Mouse (Mus musculus) spleen, adult 18-20 months (tissue): ENCODE measurements around the gene Acot13.
"Not testable (repeated sequence)": the region's sequence is repeated elsewhere in the genome, so short reads cannot be mapped to it uniquely, and the experiment has no call there.

Source experiments
- DNase-seq, 2 experiments: peaks; one replicate each; pipeline ENCODE4 v3.0.0; 2022; ENCODE audit warnings: mixed read lengths in 2 of 2

Gene Acot13

DNA sequence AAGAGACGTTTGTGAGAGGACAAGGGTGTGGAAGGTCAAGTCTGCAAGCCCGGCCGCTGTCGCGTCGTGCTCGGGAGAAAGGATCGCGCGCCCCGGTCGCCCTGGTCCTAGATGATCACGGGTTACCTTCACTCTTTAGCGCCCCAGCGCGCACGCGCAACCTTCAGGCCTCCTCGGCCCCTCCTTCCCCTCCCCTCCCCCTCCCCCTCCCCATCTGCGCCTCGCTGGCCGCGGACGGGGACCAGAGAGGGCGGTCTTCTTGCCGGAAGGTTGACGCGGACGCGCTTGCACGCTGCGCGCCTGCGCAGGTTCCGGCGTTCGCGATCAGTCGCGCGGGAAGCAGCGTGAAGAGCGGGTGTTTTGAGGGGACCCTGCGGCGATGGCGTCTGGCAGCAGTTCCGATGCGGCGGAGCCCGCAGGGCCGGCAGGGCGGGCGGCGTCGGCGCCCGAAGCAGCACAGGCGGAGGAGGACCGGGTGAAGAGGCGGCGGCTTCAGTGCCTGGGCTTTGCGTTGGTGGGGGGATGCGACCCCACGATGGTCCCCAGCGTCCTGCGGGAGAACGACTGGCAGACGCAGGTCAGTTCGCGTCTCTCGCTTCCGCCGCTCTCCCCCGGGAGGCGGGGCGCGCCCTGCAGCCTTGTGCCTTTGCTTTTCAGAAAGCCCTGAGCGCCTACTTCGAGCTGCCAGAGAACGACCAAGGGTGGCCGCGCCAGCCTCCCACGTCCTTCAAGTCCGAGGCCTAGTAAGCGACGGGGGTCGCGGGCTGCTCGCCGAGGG, at the start of gene Acot13, which contains the start of gene Tdp2:
Acot13 (minus strand) TSS at position 188 of the 778 bp plus-strand sequence.
Tdp2 (plus strand) TSS at position 327 of the 778 bp plus-strand sequence.
- DNase-seq, result peak; percentile 89

DNA sequence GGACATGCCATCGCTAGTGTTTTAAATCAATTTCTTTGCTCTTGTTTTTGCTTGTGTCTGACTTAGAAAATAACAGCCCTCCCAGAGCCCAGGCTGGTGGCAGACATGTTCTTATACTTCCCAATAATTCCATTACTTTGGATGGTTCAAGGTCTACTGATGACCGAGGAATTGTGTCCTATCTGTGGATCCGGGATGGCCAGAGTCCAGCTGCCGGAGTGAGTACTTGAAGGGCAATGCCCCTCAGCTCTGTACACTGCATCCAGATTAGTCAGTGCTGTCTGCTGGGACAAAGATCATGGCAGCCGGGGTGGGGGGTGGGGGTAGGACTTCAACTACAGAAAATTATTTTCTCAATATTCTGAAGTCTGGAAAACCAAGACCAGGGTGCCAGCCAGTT, 49.4 kb upstream of the Acot13 start:
- no peak for DNase-seq

DNA sequence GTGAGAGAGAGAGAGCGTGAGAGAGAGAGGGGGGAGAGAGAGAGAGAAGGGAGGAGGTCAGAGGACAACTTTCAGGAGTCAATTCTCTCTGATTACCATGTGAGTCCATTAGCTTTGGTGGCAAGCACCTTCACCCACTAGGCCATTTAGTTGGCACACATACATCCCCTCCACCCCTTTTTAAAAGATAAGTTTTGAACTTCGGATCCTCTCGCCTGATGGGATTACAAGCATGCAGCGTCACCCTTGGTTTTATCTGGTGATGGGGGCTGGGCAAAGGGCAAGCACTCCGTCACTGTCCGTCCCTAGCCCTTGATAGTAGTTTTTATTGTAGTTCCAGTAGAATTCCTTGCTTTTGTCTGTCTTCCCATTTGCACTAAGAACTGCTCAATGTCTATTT, 48.9 kb upstream of the Acot13 start:
- DNase-seq, result no peak

DNA sequence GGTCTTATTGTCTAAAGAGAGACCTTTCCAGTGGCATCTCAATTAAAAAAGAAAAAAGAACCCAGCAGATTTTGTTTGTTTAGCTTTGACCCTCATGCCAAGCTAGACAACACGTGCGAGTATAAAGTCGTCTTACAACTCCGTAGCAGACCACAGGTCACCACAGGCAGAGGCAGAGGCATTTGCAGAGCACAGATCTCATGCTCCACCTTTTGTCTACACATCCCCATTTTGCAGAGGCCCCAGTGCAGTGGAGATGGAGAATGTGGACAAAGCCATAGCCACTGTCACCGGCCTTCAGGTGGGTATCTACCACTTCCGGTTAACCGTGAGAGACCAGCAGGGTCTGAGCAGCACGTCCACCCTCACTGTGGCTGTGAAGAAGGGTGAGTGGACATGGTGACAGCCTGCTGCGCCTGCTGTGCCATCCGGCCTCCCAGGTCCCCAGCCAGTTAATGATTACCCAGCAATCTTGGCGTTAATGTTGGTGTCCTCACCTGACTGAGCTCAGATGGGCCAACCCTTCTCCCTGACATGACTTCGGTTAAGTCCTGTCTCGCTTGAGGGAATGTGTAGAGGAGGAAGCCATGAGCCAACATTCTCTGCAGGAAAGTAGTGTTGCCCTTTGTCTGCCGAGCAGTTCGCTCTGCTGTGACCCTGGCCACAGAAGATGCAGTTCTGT, 48.2 kb upstream of the Acot13 start:
- no peak for DNase-seq

DNA sequence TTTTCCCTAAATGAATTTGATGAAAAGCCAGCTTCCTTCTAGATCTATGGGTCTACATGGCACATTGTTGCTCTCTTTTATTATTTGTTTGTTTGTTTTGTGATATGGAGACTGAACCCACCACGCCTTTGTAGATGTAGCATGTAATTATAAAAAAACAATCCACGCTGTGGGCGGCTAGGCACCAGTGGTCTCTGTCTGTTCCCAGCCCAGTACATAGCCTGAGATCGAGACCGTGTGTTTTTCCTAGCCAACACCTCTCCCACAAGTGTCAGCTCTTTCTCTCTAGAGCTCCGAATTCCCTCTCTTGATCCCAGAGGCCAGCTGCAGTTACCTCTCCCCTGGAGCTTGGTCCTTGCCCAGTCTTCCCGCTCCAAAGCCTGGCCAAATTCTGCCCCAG, 36.9 kb upstream of the Acot13 start:
- DNase-seq, result no peak

DNA sequence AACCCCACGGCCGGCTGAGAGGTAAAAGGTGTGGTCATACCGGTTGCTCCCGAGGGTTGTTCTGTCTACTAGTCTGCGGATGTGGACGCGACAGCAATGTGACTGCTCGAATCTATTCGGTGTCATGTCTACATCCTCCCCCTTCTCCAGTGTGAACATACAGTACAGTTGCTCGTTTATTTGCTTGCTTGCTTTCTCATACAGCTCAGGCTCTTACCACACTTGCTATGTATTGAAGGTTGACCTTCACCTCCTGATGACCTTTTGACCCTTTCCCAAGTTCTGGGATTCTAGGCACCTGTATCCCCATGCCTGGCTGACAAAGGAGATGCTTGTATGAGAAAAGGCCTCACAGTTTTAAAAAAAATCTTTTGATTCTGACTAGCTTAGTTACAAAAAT, 36.4 kb upstream of the Acot13 start:
- DNase-seq, result no peak

DNA sequence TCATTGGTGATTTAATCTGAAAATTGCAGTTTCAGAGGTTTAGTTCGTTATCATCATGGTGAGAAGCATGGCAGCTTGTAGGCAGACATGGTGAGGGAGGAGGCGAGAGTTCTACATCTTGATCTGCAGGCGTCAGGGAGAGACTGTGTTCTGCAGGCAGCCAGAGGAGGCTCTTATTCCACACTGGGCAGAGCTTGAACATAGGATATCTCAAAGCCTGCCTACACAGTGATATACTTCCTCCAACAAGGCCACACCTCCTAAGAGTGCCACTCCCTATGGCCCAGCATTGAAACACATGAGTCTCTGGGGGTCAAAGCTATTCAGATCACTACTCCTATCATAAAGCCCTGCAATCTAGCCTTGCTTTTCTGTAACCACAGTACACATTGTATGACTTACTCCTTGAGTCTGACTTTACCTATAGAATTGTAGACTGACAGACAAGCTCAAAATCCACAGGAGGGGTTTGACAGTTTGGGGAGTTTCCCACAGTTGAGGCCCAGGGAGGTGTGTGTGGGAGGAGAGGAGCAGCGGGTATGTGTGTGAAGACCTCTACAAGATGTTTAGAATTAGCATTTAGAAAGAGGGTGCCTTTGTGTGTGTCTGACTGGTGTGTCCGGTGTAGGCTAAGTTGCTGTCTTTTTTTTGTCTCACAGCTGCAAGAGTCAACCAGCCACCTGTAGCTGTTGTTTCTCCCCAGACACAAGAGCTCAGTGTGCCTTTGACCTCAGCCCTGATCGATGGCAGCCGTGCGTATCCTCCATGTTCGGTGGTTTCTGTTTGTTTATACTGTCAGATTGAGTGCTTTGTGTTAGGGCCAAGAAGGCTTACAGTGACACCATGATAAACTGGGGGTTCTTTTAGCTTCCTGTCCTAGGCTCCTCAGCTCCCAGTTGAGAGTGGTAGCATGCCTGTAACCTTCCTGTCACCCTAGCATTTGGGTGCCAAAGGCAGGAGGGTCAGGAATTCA, 35.4 kb upstream of the Acot13 start:
- no peak for DNase-seq

DNA sequence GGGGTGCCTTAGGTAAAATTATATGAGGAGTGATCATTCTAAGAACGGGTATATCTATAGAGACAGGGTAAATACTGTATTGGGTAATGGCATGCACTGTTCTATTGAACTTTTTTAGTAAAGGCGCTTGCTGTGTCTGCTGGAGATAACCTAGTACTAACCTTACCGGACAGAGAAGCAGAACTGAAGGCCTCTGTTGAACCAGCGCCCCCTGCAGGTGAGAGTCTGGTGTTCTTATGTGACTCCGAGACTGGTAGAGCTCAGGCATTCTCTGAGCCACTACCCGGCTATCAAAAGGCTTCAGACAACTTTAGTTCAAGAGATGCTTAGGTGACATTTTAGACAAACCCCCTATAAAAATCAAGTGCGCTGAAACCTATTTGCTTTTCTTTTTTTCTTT, 31.2 kb upstream of the Acot13 start:
- DNase-seq, result peak; percentile 18 to 63

DNA sequence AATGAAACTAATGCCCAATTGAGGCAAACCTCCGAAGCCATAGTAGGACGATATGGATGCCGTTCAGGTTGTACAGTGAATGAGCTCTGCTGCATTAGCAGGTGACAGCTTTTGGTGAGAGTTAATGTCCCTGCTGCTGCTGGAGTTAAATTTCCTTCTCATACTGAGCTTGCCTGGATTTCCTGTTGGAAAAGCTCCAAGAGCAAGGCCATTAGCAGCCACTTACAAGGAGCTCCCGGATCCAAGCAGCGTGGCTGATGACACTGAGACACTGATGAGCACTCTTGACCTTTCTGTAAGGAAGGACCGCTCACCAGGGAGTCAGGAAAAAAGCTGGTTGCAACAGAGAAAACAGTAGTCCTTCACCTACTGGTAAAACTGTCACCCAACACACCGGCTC, 30.7 kb upstream of the Acot13 start:
- DNase-seq, result no peak

DNA sequence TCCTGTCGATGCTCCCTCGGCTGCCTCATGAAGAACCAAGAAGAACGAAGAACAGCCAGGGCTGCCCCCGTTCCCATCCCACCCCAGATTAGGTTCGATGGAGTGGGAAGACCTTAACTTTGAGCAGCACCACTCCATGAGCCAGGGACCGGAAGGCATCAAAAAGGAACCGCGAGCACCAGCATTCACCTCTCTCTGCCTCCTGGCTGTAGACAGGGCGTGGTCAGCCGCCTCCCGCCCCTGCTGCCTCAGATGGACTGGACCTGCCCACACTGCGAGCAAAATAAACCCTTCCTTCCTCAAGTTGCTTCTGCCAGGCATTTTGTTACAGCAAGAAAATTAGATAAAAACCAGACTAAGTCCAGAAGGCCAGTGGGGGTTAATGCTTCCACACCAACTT, 29.7 kb upstream of the Acot13 start:
- no peak for DNase-seq

DNA sequence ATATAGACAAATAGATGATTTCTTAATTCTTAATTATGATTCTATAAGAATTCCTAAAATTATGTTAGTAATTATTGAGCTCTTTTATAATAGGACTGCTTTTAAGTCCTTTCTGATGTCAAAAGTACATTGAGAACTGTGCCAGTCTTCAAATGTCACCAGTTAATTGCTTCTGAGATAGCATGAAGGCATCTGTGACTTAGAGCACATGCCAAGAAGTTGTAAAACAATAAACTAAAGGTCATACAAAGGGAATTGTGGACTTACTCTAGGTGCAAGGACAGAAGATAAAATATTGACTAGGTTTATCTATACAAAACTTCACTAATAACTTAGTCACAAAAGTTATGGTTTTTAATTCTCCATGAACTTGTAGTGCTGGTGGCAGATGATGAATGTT, 27.8 kb upstream of the Acot13 start:
- no peak for DNase-seq

DNA sequence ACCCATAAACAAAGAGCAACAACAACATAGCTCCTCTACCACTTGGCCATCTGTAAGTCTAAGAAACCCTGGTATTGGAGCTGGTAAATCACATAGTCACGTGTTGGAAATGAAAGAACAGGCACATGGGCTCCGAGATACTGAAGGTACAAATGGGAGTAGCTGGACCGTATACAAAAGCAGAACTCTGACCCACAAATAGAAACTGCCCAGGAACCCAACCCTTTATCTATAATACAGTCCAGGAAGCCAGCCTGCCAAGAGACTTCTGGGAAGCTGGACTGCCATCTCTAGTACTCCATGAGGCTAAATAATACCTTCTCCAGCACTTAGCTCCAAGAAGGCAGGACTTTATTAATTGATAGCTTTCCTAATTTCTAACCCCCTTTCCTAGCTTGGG, 21.2 kb upstream of the Acot13 start:
- DNase-seq, result no peak

DNA sequence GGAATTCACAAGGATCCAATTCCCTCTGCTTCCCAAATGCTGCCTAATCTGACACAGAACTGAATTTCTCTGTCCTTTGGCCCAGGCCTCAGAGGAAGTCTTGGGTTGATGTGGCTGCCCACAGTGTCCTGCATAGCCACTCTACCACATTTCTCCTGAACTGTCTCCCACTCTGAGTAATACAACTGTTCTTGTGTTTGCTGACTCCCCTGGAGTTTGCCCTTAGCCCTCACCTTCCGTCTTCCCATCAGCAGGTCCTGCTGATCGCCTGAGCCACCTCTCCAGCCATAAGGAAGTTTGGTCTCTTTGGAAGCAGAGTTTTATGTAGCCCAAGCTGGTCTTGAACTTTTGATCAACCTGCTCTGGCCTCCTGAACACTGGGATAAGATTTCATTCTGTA, 20.6 kb upstream of the Acot13 start:
- DNase-seq, result no peak

DNA sequence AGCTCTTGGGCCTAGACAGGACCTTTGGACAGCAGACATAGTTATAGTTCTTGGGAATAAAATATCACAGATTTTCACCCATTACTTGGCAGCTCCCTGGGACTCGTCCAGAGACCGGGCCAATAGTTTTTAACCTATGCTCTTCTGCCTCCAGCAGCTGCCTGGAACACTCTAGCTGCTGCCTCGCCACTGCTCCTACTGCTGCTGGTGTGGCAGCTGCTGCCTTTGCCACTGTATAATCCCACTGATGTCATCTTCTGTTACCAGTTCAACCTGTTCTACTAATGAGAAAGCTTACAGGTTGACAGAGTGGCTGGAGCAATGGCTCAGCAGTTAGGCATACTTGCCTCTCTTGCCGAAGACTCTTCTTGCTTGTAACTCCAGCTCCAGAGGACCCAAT, 18.0 kb upstream of the Acot13 start:
- DNase-seq, result no peak

DNA sequence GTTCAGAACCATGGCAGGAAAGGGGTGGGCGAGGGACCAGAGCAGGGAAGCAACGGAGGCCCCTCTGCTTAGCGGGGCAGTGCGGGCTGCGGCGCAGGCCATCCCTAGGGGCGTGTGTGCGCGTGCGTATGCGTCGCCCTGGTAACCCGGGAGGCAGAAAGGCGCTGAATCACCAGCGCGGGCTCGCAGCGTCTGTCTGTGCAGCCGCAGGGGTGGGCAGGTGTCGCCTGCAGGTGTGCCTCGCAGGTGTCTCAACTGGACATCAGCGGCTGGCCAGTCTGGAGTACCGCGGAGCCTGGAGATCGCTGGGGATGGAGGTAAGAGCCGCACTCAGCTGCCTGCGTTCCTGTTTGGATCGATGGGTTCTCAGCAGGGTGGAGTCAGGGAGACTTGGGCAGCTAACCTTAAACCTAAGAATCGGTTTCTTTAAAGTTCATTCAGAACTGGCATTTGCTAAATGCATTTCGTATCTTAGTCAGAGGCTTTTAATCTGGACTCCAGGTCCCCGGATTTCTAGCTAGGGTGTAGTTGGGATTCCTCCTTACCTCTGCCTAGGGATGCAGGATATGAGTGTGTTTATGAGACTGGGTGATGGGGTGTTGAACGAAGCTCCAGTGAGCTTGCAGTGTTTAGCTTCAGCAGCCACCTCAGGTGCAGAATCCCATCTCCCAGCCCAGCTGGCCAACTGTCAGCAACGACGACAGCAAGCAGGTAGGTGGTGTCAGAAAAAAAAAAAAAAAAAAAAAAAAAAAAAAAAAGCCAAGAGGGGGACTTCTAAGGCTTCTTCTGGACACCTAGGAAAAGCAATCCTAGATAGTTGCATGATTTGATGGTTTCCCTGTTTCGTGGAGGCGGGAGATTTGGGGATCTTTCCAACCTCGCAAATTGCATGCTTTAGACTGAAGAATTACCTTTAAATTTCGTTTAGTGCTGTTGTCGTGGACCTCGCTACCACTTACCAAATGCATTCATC, 13.9 kb upstream of the Acot13 start, which contains the start of gene D130043K22Rik:
D130043K22Rik (plus strand) TSS at position 153 of the 973 bp plus-strand sequence.
- peak in 1 of 2 experiments; percentile 21 for DNase-seq

DNA sequence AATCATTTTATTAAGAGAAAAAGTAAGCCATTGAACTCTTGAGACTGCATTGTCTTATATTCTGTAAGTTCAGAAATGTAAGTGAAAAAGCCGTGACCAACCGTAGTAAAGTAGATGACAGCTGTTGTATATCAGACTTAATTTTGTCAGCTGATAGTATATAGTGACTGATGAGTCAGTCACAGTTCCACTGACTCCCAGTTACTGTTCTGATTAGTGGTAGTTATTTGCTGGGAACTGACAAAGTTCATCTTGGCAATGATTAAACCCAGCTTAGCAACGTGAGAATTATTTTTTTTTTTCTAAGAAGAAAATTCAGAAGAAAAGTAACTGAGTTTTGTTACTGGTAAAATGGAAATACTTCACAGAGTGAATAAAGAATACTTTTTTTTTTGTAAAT, 10.4 kb upstream of the Acot13 start:
- DNase-seq, result no peak

DNA sequence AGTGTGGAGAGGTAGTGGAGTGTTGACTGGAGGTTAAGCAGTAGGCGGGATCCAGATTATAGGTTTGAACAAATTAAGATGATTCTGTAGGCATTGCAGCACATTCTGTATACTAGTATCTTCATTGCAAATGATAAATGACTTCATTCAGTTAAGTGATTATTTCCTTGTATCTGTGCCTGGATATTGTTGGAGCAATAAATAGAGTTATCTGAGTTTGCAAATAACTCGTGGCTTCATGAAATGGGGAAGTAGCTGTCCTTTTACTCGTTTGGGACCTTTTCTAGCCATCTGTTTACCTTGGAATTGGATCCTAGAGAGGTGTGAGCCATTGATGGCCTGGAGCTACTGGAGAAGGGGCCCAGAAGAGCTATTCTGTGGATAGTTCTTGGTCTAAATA, 8.5 kb upstream of the Acot13 start:
- no peak for DNase-seq

DNA sequence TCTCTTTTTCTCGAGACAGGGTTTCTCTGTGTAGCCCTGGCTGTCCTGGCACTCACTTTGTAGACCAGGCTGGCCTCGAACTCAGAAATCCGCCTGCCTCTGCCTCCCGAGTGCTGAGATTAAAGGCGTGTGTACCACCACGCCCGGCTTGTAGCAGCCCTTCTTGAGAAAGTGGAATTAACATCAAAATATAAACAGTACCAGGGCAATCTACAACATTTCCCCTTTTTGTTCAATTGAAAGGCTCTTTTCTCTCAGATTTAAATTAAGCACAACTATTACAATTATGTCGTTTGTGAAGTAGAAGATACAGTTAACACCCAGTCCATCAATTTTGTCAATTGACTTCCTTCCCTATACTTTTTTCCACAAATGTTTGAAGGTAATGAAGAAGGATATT, 6.4 kb upstream of the Acot13 start:
- not testable (repeated sequence) for DNase-seq

DNA sequence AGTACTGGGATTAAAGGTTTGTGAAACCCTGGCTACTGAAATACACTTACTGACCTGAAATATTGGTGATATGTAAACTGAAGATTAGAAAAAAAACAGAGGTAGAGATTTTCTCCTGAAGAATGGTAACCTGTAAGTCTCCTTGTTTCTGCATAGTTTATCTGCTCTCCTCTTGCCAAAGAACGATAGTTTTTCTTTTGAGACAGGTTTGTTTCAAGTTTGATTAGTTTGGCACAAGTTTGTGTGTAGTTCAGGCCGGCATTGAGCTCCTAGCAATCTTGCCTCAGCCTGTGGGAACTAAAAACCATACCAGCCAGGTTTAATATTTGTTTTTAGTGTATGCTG, 1.4 kb upstream of the Acot13 start:
- DNase-seq, result no peak

DNA sequence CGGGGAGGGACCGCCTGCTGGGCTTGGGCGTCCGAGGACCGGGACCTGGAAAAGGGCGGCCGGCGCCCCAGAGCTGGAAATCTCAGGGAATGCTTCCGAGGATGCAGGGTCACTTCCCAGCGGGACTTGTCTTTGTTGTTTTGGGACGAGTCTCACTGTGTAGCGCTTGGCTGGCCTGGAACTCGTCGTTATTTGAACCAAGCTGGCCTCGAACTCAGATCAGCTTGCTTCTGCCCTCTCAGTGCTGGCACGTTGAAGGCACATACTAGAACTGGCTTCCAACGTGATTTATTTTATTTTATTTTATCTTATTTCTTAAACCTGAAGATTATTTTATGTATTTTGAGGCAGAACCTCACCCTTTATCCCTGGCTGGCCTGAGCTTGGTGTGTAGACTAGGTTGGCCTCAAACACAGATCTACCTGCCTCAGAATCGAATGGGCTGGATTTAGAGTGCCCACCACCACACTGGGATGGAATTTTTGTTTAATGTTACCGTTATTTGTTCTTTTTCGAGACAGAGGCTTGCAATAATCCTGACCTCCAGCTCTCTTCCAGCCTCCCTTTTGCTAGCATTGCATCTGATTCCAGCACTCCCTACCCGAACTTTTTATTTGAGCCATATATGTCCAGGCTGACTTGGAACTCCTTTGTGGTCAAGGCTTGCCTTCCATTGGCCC, 931 bp upstream of the Acot13 start:
- no peak for DNase-seq

DNA sequence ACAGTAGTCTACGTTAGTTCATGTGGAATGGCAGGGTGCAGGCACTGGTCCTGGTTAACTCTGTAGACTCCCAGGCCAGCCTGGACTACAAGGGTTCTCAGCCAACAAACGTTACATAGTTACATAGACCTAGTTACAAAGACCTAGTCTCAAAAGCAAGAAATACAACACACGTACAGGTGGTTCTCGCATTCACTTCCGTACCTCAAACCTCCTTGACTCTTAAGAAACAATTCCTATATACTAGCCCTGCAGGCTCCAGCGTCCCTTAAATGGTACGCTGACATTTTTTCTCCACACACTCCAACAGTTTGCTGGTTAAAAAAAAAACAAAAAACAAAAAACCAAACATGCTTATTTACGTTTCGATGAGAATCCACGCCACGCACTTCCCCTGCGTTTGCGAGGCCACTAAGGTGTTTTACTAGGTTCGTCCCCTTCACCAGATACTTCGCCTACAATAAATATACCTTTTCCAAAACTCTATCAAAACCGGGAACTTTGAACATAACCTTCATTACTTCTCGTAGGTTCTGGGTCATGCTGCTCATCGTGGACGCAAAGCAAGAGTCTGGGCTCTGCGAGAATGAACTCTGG, 486 bp downstream of the Acot13 start:
- no peak for DNase-seq
